Mouse (Mus musculus): Measurements from ENCODE around the gene Lin7a. TPM values are rescaled to one million over a fixed set of nuclear protein-coding genes. Genes with fewer than 3 reads are reported as not detected.

Gene Lin7a
- polyA plus RNA-seq, 1 experiment from 2014 or later, result 50.8 TPM

- 69% methylated on average over 5 of the region's 5 CpGs for WGBS
- Histone ChIP-seq H3K27ac (replicated peaks) (no peak overlapping the region), H3K9me3 (no peaks in the 10 kb centered on the region), H3K9ac (no peak overlapping the region), H3K27me3 (no peaks in the 10 kb centered on the region), H3K4me3 (no peak overlapping the region), H3K4me1 (replicated peaks) (no peaks in the 10 kb centered on the region), H3K4me2 (no peak overlapping the region), H3K36me3 (no peaks in the 10 kb centered on the region)
- ATAC-seq (ENCODE audit: low read depth), result no peak
Observed at GRCm38 (mm10) chr10:107436967-107437366, 165.5 kb downstream of the Lin7a start.

GRCm38 (mm10) chr10:107442781-107443180, 171.3 kb downstream of the Lin7a start:
- Histone ChIP-seq H3K27ac (replicated peaks) (no peak overlapping the region), H3K9me3 (no peaks in the 10 kb centered on the region), H3K36me3 (no peaks in the 10 kb centered on the region), H3K4me1 (replicated peaks) (no peaks in the 10 kb centered on the region), H3K9ac (no peak overlapping the region), H3K27me3 (no peaks in the 10 kb centered on the region), H3K4me2 (no peak overlapping the region), H3K4me3 (no peak overlapping the region)
- ATAC-seq (ENCODE audit: low read depth), result no peak
- whole genome bisulfite sequencing, result 12% methylated on average over 4 of the region's 4 CpGs

GRCm38 (mm10) chr10:107449496-107450330, 178.2 kb downstream of the Lin7a start:
- H3K27ac ChIP-seq (replicated peaks), result no peak overlapping the region
- H3K4me2 ChIP-seq, result no peak overlapping the region
- no peaks in the 10 kb centered on the region for H3K36me3 ChIP-seq
- no peaks in the 10 kb centered on the region for H3K9me3 ChIP-seq
- ATAC-seq (ENCODE audit: low read depth), result no peak
- H3K9ac ChIP-seq, result no peak overlapping the region
- H3K4me1 ChIP-seq (replicated peaks), result no peaks in the 10 kb centered on the region
- H3K4me3 ChIP-seq, result no peak overlapping the region
- 88% methylated on average over 5 of the region's 5 CpGs for WGBS
- H3K27me3 ChIP-seq, result no peaks in the 10 kb centered on the region

GRCm38 (mm10) chr10:107467819-107468218, 196.3 kb downstream of the Lin7a start:
- no peak overlapping the region for H3K4me2 ChIP-seq
- no peak overlapping the region for H3K9ac ChIP-seq
- no peaks in the 10 kb centered on the region for H3K36me3 ChIP-seq
- no peaks in the 10 kb centered on the region for H3K27me3 ChIP-seq
- WGBS, result 95% methylated on average over 7 of the region's 7 CpGs
- ATAC-seq (ENCODE audit: low read depth), result no peak
- H3K4me1 ChIP-seq (replicated peaks), result peaks cover 6% of the 10 kb centered on the region
- no peak overlapping the region for H3K27ac ChIP-seq (replicated peaks)
- no peak overlapping the region for H3K4me3 ChIP-seq
- H3K9me3 ChIP-seq, result no peaks in the 10 kb centered on the region

Other genes with a start within 250 kb of the Lin7a start
- 0.80 and 0.84 TPM in 2 replicates for gene Acss3, start 148.0 kb upstream of the Lin7a start, polyA plus RNA-seq (2015; fragmentation: Nextera tagmentation; extraction: Ambion mirVana)
- gene Myf5, start 214.4 kb downstream of the Lin7a start, polyA plus RNA-seq (2015; fragmentation: Nextera tagmentation; extraction: Ambion mirVana), result 0.47 and 2.8 TPM in 2 replicates
- gene Myf6, start 223.1 kb downstream of the Lin7a start, polyA plus RNA-seq (2015; fragmentation: Nextera tagmentation; extraction: Ambion mirVana), result 0.15 TPM in 1 of 2 replicates, not detected in the other

Measured in neural tube, embryonic 13.5 days (tissue).